Mouse (Mus musculus) thymus, postnatal 0 days (tissue): ENCODE measurements around the gene Sdha. TPM values are rescaled to one million over a fixed set of nuclear protein-coding genes. Genes with fewer than 3 reads are reported as not detected.
A peak's percentile ranks its signal among the peaks of the same experiment; 100 is the strongest.

Source experiments
- DNase-seq: peaks from one replicate; pipeline ENCODE4 v3.0.0-alpha.2; 2015; ENCODE audit warnings: low spot score
- polyA plus RNA-seq: library from polyadenylated mRNA; unstranded; fragments of >200 nt; fragmentation: Nextera tagmentation; extraction: Ambion mirVana; gene quantifications from 2 replicates; pipeline ENCODE4 v1.2.1, GENCODE M21; 2015

The Sdha gene
- polyA plus RNA-seq, result 215 and 222 TPM in 2 replicates

- DNase-seq, result peak; percentile 99
Measured at GRCm38 (mm10) chr13:74349566-74350434, at the start of gene Sdha, which contains the start of gene Ccdc127. Gene Sdha, minus strand, starts transcription at chr13:74350280. Gene Ccdc127, plus strand, starts transcription at chr13:74350309.

- DNase-seq, result no peak
Measured at GRCm38 (mm10) chr13:74399298-74399839, 49.3 kb upstream of the Sdha start, which contains the start of gene Ftl1-ps1. Gene Ftl1-ps1, plus strand, starts transcription at chr13:74399694.

- no peak for DNase-seq
Measured at GRCm38 (mm10) chr13:74391156-74391555, 41.1 kb upstream of the Sdha start.

GRCm38 (mm10) chr13:74390371-74390990, 40.4 kb upstream of the Sdha start, which contains the start of gene Zfp72:
Gene Zfp72, minus strand, starts transcription at chr13:74390836.
- peak; percentile 71 for DNase-seq

GRCm38 (mm10) chr13:74389730-74390129, 39.6 kb upstream of the Sdha start:
- no peak for DNase-seq

- no peak for DNase-seq
Measured at GRCm38 (mm10) chr13:74382289-74382688, 32.2 kb upstream of the Sdha start.

GRCm38 (mm10) chr13:74381533-74382276, 31.6 kb upstream of the Sdha start:
- DNase-seq, result no peak

- DNase-seq, result no peak
Measured at GRCm38 (mm10) chr13:74363859-74364235, 13.8 kb upstream of the Sdha start, which contains the start of gene Lrrc14b. Gene Lrrc14b, minus strand, starts transcription at chr13:74364005.

- DNase-seq, result no peak
Measured at GRCm38 (mm10) chr13:74363176-74363858, 13.2 kb upstream of the Sdha start.

GRCm38 (mm10) chr13:74362218-74362617, 12.1 kb upstream of the Sdha start:
- DNase-seq, result no peak

GRCm38 (mm10) chr13:74356491-74356890, 6.4 kb upstream of the Sdha start:
- DNase-seq, result no peak

- no peak for DNase-seq
Measured at GRCm38 (mm10) chr13:74350435-74350906, 391 bp upstream of the Sdha start.

GRCm38 (mm10) chr13:74341036-74341435, 9.0 kb downstream of the Sdha start:
- DNase-seq, result peak; percentile 78

- no peak for DNase-seq
Measured at GRCm38 (mm10) chr13:74329321-74329720, 20.8 kb downstream of the Sdha start.

- DNase-seq, result peak; percentile 93
Measured at GRCm38 (mm10) chr13:74317170-74317849, 32.8 kb downstream of the Sdha start, which contains the start of gene Pdcd6. Gene Pdcd6, minus strand, starts transcription at chr13:74317580.

- DNase-seq, result no peak
Measured at GRCm38 (mm10) chr13:74316789-74317169, 33.3 kb downstream of the Sdha start.

- DNase-seq, result no peak
Measured at GRCm38 (mm10) chr13:74316386-74316785, 33.7 kb downstream of the Sdha start.

- no peak for DNase-seq
Measured at GRCm38 (mm10) chr13:74314616-74315015, 35.5 kb downstream of the Sdha start.

- DNase-seq, result no peak
Measured at GRCm38 (mm10) chr13:74305780-74306179, 44.3 kb downstream of the Sdha start.

- no peak for DNase-seq
Measured at GRCm38 (mm10) chr13:74305380-74305779, 44.7 kb downstream of the Sdha start.
